Mouse (Mus musculus) kidney, postnatal 14 days (tissue): ENCODE results near the gene Ctnnd2.

Source experiments
- DNase-seq: peaks from one replicate; pipeline ENCODE4 v3.0.0; 2022; ENCODE audit warnings: mixed read lengths

The Ctnnd2 gene

GRCm38 (mm10) chr15:30550956-30551355, 378.6 kb downstream of the Ctnnd2 start:
- DNase-seq: no peak

DNA sequence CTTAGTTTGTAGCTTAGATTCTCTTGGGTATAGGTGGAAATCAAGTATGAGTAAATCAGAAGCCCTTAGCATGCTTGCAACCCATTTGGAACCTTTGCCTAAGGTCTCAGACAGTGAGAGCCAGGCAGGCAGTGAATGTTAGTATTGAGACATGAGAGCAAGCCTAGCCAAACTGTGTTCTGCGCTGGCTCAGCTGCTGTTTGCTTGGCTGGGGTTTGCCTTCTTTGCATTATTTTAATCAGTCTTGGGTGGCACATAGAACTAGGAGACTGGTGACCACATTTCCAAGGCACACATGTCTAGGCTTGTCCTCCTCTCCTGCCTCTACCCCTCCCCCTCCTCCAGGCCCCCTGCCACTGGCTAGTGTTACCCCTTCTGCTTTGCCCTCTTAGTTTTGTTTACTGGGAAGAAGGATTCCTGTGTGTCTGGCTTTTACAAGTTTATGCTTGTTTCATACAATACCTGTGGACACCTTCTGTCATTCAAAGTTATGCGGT, 381.6 kb downstream of the Ctnnd2 start:
- no peak for DNase-seq

- DNase-seq: no peak
These were observed 383.4 kb downstream of the Ctnnd2 start for GRCm38 (mm10) chr15:30555787-30556186.

GRCm38 (mm10) chr15:30562375-30562774, 390.0 kb downstream of the Ctnnd2 start:
- peak; percentile 2 for DNase-seq

- no peak for DNase-seq
These were observed 392.2 kb downstream of the Ctnnd2 start for GRCm38 (mm10) chr15:30564594-30564993.

DNA sequence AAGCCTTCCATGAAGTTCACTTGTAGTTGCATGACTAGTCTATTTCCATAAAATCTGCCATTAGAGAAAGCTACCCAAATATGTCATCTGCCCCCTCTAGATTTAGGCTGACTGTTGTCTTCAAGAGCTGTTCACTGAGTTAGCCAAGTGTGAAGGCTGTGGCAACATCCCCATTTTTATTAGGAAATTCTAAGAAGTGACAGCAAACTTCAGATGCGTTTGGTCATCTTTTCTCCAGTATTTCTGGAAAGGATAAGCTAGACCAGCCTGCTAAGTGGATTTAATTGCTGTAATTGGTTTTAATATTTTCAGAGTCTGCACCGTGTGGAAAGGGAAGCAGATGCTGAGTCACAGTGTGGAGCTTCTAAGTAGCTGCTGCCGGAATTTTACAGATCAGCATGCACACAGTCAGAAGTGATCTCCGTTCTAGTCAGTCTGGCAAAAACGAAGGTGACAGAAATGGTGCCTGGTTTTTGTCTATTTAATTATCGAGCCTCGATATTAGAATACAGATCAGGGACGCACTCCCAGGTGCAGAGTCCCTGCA, 397.9 kb downstream of the Ctnnd2 start:
- DNase-seq: no peak

- DNase-seq: no peak
These were observed 415.1 kb downstream of the Ctnnd2 start for GRCm38 (mm10) chr15:30587446-30587845.

DNA sequence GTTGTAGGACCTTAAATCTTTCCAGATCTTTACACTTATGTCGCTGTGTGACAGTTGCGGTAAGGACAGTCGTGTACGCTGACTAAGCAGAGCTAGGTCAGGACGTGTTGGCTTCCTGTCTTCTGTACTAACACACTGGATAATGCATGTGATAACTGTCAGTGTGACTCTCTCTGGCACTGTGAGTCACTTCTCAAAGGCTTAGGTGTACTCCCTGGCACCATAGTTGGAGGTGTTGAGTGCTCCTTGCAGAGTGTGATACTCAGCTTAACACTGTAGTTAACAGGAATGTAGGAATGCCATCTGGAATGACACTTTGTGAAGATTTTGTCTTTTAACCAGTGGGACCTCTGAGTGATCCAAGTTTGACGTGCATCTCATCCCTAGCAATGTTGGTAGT, 418.5 kb downstream of the Ctnnd2 start:
- no peak for DNase-seq

DNA sequence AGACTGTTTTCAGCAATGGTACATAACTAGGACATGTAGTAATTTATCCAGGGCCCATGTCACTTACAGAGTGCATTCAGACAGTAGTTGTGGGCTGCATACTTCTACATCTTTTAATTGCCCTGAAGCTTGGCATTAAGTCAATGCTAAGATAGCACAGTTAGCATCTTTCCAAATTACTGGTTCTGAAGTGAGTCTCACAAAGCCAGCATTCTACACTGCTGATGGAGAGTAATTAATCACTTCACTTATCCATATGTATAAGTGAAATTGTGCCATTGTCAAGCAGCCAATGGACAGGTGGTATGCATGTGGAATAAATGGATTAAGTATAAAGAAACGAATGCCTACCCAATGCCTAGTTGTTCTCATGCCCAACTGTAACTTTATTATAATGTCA, 423.1 kb downstream of the Ctnnd2 start:
- DNase-seq: no peak

DNA sequence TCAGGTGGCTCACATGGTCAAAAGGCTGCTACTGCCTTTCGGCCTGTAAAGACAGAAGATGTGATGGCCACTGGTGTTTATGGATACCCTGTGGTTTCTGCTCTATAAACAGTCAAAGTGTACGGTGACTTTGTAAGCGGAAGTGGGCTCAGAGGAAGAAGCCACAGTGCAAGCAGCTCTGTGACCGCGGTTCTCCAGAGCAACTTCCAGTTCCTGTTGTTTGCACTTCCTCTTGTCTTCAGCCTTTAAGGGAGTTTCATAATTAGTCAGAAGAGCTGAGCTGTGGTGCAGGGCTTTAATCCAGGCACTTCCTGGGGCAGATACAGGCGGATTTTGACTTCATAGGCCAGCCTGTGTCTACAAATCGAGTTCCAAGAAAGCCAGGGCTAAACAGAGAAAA, 438.2 kb downstream of the Ctnnd2 start:
- no peak for DNase-seq

DNA sequence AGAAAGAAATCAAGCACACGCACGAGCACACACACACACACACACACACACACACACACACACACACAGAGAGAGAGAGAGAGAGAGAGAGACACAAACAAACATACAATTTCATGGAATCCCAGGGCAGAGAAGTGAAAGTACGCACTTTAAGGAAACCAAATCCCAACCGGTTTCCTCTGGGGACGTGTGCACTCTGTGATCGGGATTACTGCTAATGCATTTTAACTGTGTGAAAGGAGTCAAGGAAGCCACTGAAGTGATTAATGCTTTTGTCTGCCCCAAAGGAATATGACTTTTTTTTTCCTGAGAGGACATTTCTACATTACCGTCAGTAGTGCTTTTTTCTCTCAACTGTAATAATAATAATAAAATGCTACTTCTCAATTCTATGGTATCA, 443.1 kb downstream of the Ctnnd2 start:
- no peak for DNase-seq

DNA sequence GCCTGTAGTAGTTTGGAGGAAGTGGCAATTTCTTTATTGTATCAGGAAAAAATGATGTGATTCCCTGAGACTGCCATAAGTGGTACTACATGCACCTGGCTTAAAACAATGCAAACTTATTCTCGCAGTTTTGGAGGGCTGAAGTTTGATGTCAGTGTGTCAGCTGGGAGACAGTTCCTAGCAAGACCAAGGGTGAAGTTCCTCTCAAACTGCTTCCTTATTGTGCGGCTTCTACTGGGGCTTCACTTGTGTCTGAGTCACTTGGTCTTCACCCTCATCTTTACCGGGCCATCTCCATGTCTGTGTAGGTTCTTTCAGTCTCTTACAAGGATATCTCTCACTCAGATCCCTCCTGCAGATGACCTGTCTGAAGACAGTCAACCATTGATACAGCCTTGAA, 444.5 kb downstream of the Ctnnd2 start:
- no peak for DNase-seq

DNA sequence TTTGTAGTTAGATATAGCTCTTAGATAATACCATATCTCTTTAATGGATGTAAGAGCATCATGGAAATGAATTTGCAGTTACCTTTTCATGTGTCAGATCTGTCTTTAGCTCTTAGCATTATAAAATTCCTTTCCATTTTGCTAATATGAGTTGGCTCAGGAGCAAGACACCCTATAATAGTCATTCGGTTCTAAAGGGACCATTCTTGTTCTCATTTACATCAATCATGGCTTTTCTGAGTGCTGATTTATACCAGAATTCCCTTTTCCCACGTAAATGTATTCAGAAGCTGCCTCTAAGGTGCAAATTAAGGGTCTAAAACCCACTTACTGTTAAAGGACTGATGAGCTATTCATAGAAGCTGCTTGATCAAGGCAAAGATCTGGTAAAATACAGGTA, 445.5 kb downstream of the Ctnnd2 start:
- no peak for DNase-seq

DNA sequence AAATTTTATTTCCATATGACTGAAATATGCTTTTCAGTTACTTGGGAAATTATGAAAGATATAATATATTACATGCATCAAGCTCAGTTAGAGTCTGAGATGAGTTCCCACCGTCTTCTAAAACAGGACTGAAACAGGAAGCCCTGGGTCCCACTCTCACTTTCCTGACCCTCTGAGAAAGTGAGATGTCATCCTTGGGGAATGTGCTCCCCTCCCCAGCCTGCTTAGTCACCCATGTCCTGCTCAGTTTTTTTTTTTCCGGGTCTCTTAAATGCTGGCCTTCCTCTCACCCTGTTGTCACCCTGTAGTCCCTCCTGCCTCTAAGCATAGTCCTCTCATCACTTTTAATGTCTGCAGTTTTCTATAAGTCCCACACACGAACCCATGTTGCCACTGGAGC, 456.1 kb downstream of the Ctnnd2 start:
- DNase-seq: no peak

DNA sequence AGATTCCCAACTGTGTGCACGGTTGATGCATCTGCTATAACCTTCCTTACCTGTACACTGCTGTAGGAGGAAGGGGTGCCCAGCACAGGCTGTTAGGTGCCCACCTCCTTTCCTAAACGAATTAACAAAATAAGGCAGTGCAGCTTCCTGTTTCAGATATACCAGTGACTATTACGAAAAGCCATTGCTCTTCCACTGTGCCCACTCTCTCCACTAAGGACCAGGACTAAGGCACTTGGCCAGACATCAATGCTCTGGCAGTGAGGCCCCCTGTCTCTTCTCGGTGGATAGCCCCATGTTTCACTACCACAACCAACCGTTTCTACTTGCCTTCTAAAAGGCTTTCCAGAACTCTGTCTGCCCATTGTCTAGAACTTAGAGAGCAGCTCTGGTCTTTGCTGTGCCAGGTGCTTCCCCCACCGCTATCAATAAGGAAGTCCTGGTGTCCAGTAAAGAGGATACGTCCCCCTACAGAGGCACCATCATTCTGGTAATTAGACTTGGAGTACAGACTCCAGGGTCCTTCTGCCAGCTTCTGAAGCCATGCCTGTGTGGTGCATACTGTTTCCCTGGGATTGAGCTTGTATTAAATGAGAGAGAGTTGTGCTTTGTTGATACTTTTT, 459.8 kb downstream of the Ctnnd2 start:
- no peak for DNase-seq

DNA sequence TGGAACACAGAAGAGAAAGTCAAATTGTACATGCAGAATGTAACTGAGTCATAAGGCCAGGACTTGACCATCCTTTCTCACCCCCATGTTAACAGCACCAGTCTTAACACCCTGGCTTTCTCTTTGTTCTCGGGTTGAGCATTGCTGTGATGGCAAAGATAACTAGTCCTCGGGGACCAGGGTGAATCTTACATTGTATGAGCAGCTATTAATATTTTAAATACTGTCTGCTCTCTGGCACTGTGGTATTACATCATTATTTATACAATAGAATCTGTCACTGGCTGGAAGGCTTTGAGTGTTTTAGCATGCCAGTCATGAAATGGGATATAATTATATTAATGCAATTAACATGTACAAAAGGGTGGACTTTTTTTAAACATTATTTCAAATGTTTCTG, 461.5 kb downstream of the Ctnnd2 start:
- DNase-seq: no peak

DNA sequence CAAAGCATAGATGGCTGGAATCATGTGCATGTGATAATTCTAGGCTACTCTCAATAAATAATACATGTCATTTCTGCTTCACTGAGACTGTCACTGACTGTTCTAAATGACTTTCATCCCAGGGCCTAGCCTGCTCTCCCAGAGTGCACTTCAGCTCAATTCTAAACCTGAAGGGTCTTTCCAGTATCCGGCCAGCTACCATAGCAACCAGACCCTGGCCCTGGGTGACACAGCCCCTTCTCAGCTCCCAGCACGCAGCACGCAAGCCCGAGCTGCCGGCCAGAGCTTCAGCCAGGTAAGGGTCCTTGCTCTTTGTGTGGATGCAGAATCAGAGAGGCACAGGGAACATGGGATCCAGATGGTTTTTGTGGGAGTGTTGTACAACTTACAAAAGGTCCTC, 462.1 kb downstream of the Ctnnd2 start:
- no peak for DNase-seq

DNA sequence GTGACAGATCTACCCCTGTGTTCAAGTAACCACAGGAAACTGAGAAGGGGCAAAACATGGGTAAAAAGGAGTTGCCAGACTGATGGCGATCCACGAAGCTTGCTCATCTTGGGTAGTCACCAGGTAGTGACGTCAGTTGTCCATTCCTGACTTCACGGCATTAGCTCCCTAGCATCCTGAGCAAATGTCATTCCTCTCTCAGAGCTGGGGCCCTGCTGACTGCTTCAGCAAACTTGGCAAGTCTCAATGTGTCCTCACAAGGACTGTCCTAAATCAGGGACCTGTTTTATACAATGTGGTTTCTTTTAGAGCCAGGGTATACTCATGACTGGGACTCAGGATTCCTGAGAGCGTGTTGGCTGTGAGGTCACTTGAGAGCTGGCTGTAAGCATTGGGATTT, 468.3 kb downstream of the Ctnnd2 start:
- no peak for DNase-seq

- no peak for DNase-seq
These were observed 473.3 kb downstream of the Ctnnd2 start for GRCm38 (mm10) chr15:30645688-30646087.

DNA sequence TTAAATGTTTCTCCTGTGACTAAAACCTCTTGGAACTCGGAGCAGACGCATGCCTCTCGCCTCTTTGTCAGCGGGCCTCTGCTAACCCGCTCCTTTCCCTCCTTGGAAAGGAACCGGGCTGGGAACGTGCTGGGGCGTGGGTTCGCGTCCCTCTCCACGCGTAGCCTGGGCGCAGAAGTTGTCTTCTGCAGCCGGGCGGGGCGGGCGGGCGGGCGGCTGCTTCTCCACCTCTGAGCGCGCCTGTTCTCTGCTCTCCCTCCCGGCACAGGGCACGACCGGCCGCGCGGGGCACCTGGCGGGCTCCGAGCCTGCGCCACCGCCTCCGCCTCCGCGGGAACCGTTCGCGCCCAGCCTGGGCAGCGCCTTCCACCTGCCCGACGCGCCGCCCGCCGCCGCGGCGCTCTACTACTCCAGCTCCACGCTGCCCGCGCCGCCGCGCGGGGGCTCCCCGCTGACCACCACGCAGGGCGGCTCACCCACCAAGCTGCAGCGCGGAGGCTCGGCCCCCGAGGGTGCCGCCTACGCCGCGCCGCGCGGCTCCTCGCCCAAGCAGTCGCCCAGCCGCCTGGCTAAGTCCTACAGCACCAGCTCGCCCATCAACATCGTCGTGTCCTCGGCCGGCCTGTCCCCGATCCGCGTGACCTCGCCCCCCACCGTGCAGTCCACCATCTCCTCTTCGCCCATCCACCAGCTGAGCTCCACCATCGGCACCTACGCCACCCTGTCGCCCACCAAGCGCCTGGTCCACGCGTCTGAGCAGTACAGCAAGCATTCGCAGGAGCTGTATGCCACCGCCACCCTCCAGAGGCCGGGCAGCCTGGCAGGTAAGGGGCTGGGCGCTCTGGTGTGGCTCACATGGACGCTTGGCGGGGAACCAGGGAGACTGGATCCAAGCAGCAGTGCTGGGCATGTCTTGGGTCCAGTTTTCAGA, 474.4 kb downstream of the Ctnnd2 start:
- DNase-seq: peak; percentile 5

- no peak for DNase-seq
These were observed 475.4 kb downstream of the Ctnnd2 start for GRCm38 (mm10) chr15:30647679-30648311.

- DNase-seq: no peak
These were observed 477.6 kb downstream of the Ctnnd2 start for GRCm38 (mm10) chr15:30649964-30650363.

DNA sequence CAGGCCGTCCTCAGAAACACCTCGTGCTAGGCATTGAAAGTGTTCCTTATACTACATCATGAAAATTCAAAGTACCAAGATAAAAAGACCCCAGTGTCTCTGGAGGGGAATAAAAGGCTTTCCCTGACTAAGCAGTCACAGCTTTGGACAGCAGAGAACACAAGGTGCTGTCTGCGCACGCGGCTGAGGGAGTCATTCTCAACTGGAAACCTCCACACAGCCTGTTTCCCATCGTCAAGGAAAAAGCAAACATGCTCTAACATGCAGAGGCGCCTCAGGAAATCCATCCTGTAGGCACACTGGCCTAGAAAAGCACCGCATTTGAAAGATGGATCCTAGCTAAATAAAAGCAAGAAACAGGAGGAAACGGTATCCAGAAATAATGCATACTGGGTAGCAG, 483.0 kb downstream of the Ctnnd2 start:
- DNase-seq: no peak
